In the genomic region with DNA sequence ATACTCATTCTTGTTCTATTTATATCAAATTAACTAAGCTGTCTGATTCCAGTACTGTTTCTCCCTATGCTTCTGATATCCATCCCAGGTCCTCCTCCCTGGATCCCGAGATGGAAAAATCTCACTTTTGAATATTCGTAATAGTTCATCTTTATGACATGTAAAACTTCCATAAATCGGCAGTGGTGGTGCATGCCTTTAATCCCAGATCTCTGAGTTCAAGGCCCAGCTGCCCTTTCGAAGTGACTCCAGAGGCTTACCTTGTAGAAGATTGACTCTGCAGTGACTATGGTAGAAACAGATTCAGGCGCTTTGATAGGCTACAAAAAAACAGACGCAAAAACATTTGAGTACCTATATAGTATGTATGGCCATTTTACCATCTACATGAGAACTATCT, we compare ENCODE assay signal across 24 mouse cellular contexts. TPM values are rescaled to one million over a fixed set of nuclear protein-coding genes. Genes with fewer than 3 reads are reported as not detected.
"Had no signal": no experiment of that assay in that cellular context is flagged by ENCODE, and none has a peak within 500 bp of the region (broad histone marks: within the 10 kb centered on the region; RNA-seq: fewer than 3 reads in every experiment).

No protein-coding gene starts in this region.

- H3K4me2 ChIP-seq: lung, embryonic 15.5 days; midbrain, embryonic 12.5 days; midbrain, embryonic 15.5 days; neural tube, embryonic 12.5 days; stomach, embryonic 15.5 days had no signal

- ATAC-seq: liver, postnatal 0 days; lung, postnatal 0 days; midbrain, embryonic 15.5 days had no signal

- H3K9ac ChIP-seq: liver, postnatal 0 days; lung, embryonic 15.5 days; midbrain, embryonic 12.5 days; midbrain, embryonic 15.5 days; neural tube, embryonic 12.5 days; stomach, embryonic 15.5 days had no signal

- H3K27ac ChIP-seq: lung, embryonic 15.5 days; macrophage; midbrain, embryonic 12.5 days; midbrain, embryonic 15.5 days; neural tube, embryonic 12.5 days; stomach, embryonic 15.5 days; stomach, postnatal 0 days had no signal

- H3K9me3 ChIP-seq: lung, embryonic 15.5 days; megakaryocyte, embryonic 14.5 days; midbrain, embryonic 12.5 days; midbrain, embryonic 15.5 days; neural tube, embryonic 12.5 days; stomach, embryonic 15.5 days had no signal

- H3K27me3 ChIP-seq: lung, embryonic 15.5 days; megakaryocyte, embryonic 14.5 days; midbrain, embryonic 12.5 days; midbrain, embryonic 15.5 days; neural tube, embryonic 12.5 days; stomach, embryonic 15.5 days had no signal

- DNase-seq: liver, postnatal 0 days; lung, adult 2 months; lung, postnatal 14 days; lung, postnatal 36 days; right cerebral cortex, postnatal 14 days; thymus, adult 2 months; thymus, postnatal 25 days; thymus, postnatal 4 days had no signal

- H3K4me3 ChIP-seq: lung, embryonic 15.5 days; midbrain, embryonic 12.5 days; midbrain, embryonic 15.5 days; neural tube, embryonic 12.5 days; stomach, embryonic 15.5 days had no signal

RNA-seq across cellular contexts. Expression of a gene that starts 6.4 kb away (rescaled TPM):
- total RNA-seq: megakaryocyte progenitor cell, adult 5-6 weeks; midbrain, postnatal 0 days; monocyte, adult 5-6 weeks; neutrophil, adult 5-6 weeks had no signal
- polyA plus RNA-seq: liver, postnatal 0 days; lung, adult 2 months; lung, embryonic 15.5 days; lung, postnatal 0 days; macrophage; midbrain, embryonic 15.5 days; midbrain, postnatal 0 days; neural tube, embryonic 12.5 days; neural tube, embryonic 14.5 days; spleen, adult 2 months; stomach, embryonic 15.5 days; stomach, postnatal 0 days; thymus, adult 2 months; urinary bladder, adult 2 months had no signal
